In the genomic region with DNA sequence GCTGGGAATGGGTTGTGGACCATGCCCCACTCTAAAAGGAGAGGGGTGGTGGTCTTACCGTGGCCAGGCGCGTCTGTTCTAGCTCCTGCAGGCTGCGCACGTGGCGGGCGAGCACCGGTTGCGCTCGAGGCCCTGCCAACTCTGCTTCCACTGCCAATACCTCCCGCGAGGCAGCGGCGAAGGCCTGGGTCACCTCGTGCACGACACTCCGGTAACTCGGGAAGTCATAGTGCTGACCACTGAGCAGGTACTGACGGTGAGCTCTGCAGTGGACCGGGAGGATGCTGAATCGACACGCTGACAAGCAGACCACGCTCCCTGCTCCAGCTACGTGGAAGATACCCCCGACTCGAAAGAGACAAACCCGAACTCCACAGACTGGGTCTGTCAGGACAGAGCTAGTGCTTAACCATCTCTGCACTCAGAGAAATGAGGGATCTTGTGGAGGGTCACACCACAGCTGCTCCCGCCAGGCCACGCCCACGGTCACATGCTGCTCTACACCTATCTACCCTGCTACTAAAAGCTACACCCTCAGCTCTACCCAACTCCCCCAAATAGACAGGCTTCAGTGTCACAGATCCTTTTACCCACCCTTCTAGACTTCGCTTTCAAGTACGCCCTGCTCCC, we compare ENCODE assay signal across 8 mouse cellular contexts. TPM values are rescaled to one million over a fixed set of nuclear protein-coding genes. Genes with fewer than 3 reads are reported as not detected.
DNase-seq lines count a peak whose midpoint lies in the region; ATAC-seq and TF ChIP-seq lines count a peak whose summit lies in the region.

No protein-coding gene starts in this region.

- no peak for TF ChIP-seq CTCF in lung, adult 2 months (IDR thresholded peaks at IDR 0.05; ENCODE audit: insufficient read depth, low read length)

- peak overlapping the region; percentile 51 for H3K4me3 ChIP-seq in lung, adult 2 months (replicated peaks; ENCODE audit: extremely low read depth, low read depth, low read length)
- H3K4me3 ChIP-seq in embryonic facial prominence, embryonic 12.5 days = peak overlapping the region; percentile 68
- peak overlapping the region; percentile 69 for H3K4me3 ChIP-seq in hindbrain, embryonic 13.5 days
- peak overlapping the region; percentile 81 for H3K4me3 ChIP-seq in midbrain, embryonic 10.5 days

- H3K27ac ChIP-seq in embryonic facial prominence, embryonic 12.5 days = peak overlapping the region; percentile 95
- H3K27ac ChIP-seq in hindbrain, embryonic 13.5 days = peak overlapping the region; percentile 96
- peak overlapping the region; percentile 97 for H3K27ac ChIP-seq in midbrain, embryonic 10.5 days (replicated peaks)

- H3K9me3 ChIP-seq in embryonic facial prominence, embryonic 12.5 days = no peaks in the 10 kb centered on the region
- H3K9me3 ChIP-seq in hindbrain, embryonic 13.5 days = no peaks in the 10 kb centered on the region
- no peaks in the 10 kb centered on the region for H3K9me3 ChIP-seq in midbrain, embryonic 10.5 days (replicated peaks)

- peaks cover 27% of the 10 kb centered on the region for H3K36me3 ChIP-seq in embryonic facial prominence, embryonic 12.5 days
- H3K36me3 ChIP-seq in hindbrain, embryonic 13.5 days = peaks cover 32% of the 10 kb centered on the region
- peaks cover 40% of the 10 kb centered on the region for H3K36me3 ChIP-seq in midbrain, embryonic 10.5 days

- TF ChIP-seq POLR2A in lung, adult 2 months (IDR thresholded peaks at IDR 0.05; ENCODE audit: borderline replicate concordance, extremely low read depth, low read depth, low read length) = no peak

- H3K4me1 ChIP-seq in lung, adult 2 months (ENCODE audit: control insufficient read depth, insufficient read depth, low read length) = peaks cover 17% of the 10 kb centered on the region
- peaks cover 52% of the 10 kb centered on the region for H3K4me1 ChIP-seq in embryonic facial prominence, embryonic 12.5 days
- H3K4me1 ChIP-seq in hindbrain, embryonic 13.5 days (replicated peaks) = peaks cover 67% of the 10 kb centered on the region
- H3K4me1 ChIP-seq in midbrain, embryonic 10.5 days = peaks cover 75% of the 10 kb centered on the region

- ATAC-seq in embryonic facial prominence, embryonic 12.5 days (ENCODE audit: insufficient number of reproducible peaks, insufficient read depth, low FRiP score, low TSS enrichment) = peak; percentile 4; the same call in 1 of the 2 replicates
- peak; percentile 27; the same call in 1 of the 2 replicates for ATAC-seq in hindbrain, embryonic 13.5 days (ENCODE audit: low FRiP score)

- H3K4me2 ChIP-seq in embryonic facial prominence, embryonic 12.5 days (replicated peaks) = peak overlapping the region; percentile 83
- H3K4me2 ChIP-seq in hindbrain, embryonic 13.5 days = peak overlapping the region; percentile 85

- H3K27me3 ChIP-seq in embryonic facial prominence, embryonic 12.5 days = peaks cover 21% of the 10 kb centered on the region
- H3K27me3 ChIP-seq in hindbrain, embryonic 13.5 days = peaks cover 36% of the 10 kb centered on the region
- peaks cover 45% of the 10 kb centered on the region for H3K27me3 ChIP-seq in midbrain, embryonic 10.5 days (ENCODE audit: low read depth, poor library complexity, severe bottlenecking)

- 30% methylated on average over 32 of the region's 32 CpGs for WGBS in lung, adult 2 months
- 33% methylated on average over 32 of the region's 32 CpGs for WGBS in embryonic facial prominence, embryonic 12.5 days
- 36% methylated on average over 32 of the region's 32 CpGs for WGBS in hindbrain, embryonic 13.5 days
- 38% methylated on average over 32 of the region's 32 CpGs for WGBS in midbrain, embryonic 10.5 days

- H3K9ac ChIP-seq in embryonic facial prominence, embryonic 12.5 days = peak overlapping the region; percentile 80
- peak overlapping the region; percentile 89 for H3K9ac ChIP-seq in hindbrain, embryonic 13.5 days

- no peak for DNase-seq in lung, adult 2 months
- DNase-seq in lung, postnatal 36 days = no peak
- DNase-seq in midbrain, embryonic 10.5 days (ENCODE audit: low spot score) = no peak
- no peak for DNase-seq in frontal cortex, postnatal 36 days (ENCODE audit: low spot score in 2 of 2)
- DNase-seq in natural killer cell, adult 2 months (ENCODE audit: low spot score in 2 of 2) = no peak
- no peak for DNase-seq in left cerebral cortex, adult 9 months (ENCODE audit: low spot score in 2 of 2)

RNA-seq across cellular contexts. Expression of a gene that starts 0.7 kb away (rescaled TPM):
- polyA plus RNA-seq in lung, adult 2 months (2012; rRNA removed) = 145 and 178 TPM in 2 replicates
- polyA plus RNA-seq in embryonic facial prominence, embryonic 12.5 days (2016; fragmentation: Nextera tagmentation; extraction: Ambion mirVana) = 145 and 146 TPM in 2 replicates
- 147 and 148 TPM in 2 replicates for polyA plus RNA-seq in hindbrain, embryonic 13.5 days (2015; fragmentation: Nextera tagmentation; extraction: Ambion mirVana)
- polyA plus RNA-seq in midbrain, embryonic 10.5 days (2016; fragmentation: Nextera tagmentation; extraction: Ambion mirVana) = 138 and 140 TPM in 2 replicates

RNA-seq across cellular contexts. Expression of a gene that starts 4.8 kb away (rescaled TPM):
- 370 and 371 TPM in 2 replicates for polyA plus RNA-seq in lung, adult 2 months (2012; rRNA removed)
- polyA plus RNA-seq in embryonic facial prominence, embryonic 12.5 days (2016; fragmentation: Nextera tagmentation; extraction: Ambion mirVana) = 863 and 916 TPM in 2 replicates
- polyA plus RNA-seq in hindbrain, embryonic 13.5 days (2015; fragmentation: Nextera tagmentation; extraction: Ambion mirVana) = 715 and 758 TPM in 2 replicates
- 836 and 881 TPM in 2 replicates for polyA plus RNA-seq in midbrain, embryonic 10.5 days (2016; fragmentation: Nextera tagmentation; extraction: Ambion mirVana)

RNA-seq across cellular contexts. Expression of a gene that starts 12.9 kb away (rescaled TPM):
- 27.7 and 34.3 TPM in 2 replicates for polyA plus RNA-seq in lung, adult 2 months (2012; rRNA removed)
- 70.1 and 74.4 TPM in 2 replicates for polyA plus RNA-seq in embryonic facial prominence, embryonic 12.5 days (2016; fragmentation: Nextera tagmentation; extraction: Ambion mirVana)
- 2.2 and 2.9 TPM in 2 replicates for polyA plus RNA-seq in hindbrain, embryonic 13.5 days (2015; fragmentation: Nextera tagmentation; extraction: Ambion mirVana)
- polyA plus RNA-seq in midbrain, embryonic 10.5 days (2016; fragmentation: Nextera tagmentation; extraction: Ambion mirVana) = 0.42 and 2.3 TPM in 2 replicates

RNA-seq across cellular contexts. Expression of a gene that starts 18.7 kb away (rescaled TPM):
- 10.5 and 12.2 TPM in 2 replicates for polyA plus RNA-seq in lung, adult 2 months (2012; rRNA removed)
- 27.1 and 29.6 TPM in 2 replicates for polyA plus RNA-seq in embryonic facial prominence, embryonic 12.5 days (2016; fragmentation: Nextera tagmentation; extraction: Ambion mirVana)
- polyA plus RNA-seq in hindbrain, embryonic 13.5 days (2015; fragmentation: Nextera tagmentation; extraction: Ambion mirVana) = 78.5 and 78.8 TPM in 2 replicates
- 7.9 and 8.3 TPM in 2 replicates for polyA plus RNA-seq in midbrain, embryonic 10.5 days (2016; fragmentation: Nextera tagmentation; extraction: Ambion mirVana)

RNA-seq across cellular contexts. Expression of a gene that starts 21.7 kb away (rescaled TPM):
- 361 and 369 TPM in 2 replicates for polyA plus RNA-seq in lung, adult 2 months (2012; rRNA removed)
- 306 and 327 TPM in 2 replicates for polyA plus RNA-seq in embryonic facial prominence, embryonic 12.5 days (2016; fragmentation: Nextera tagmentation; extraction: Ambion mirVana)
- 385 and 391 TPM in 2 replicates for polyA plus RNA-seq in hindbrain, embryonic 13.5 days (2015; fragmentation: Nextera tagmentation; extraction: Ambion mirVana)
- polyA plus RNA-seq in midbrain, embryonic 10.5 days (2016; fragmentation: Nextera tagmentation; extraction: Ambion mirVana) = 300 and 314 TPM in 2 replicates
